Mouse (Mus musculus) heart, embryonic 12.5 days (tissue): Measurements from ENCODE around the gene Nup210. TPM values are rescaled to one million over a fixed set of nuclear protein-coding genes. Genes with fewer than 3 reads are reported as not detected.
"Not testable (repeated sequence)": the region's sequence is repeated elsewhere in the genome, so short reads cannot be mapped to it uniquely, and the experiment has no call there.

Source experiments
- ATAC-seq: fragments of 200-750 bp; cut with Nextera tagmentation; 2 replicates; pipeline ENCODE4 v1.8.0; 2017; ENCODE audit warnings: moderate TSS enrichment, moderate library complexity; ENCODE audit not compliant: insufficient number of reproducible peaks, low FRiP score
- H3K27ac ChIP-seq: fragments of 300-500 bp; sonication (generic); 2 replicates; pipeline ENCODE4 v1.5.1; 2016; ENCODE audit warnings: mild to moderate bottlenecking, moderate library complexity; ENCODE audit not compliant: poor library complexity, severe bottlenecking
- H3K27me3 ChIP-seq: fragments of 300-500 bp; sonication (generic); replicated peaks from 2 replicates; pipeline ENCODE4 v1.6.1; 2016; ENCODE audit warnings: mild to moderate bottlenecking, moderate library complexity
- H3K36me3 ChIP-seq: fragments of 300-500 bp; sonication (generic); 2 replicates; pipeline ENCODE4 v1.6.1; 2016; ENCODE audit warnings: mild to moderate bottlenecking, moderate library complexity
- H3K4me1 ChIP-seq: fragments of 300-500 bp; sonication (generic); replicated peaks from 2 replicates; pipeline ENCODE4 v1.6.1; 2016; ENCODE audit warnings: mild to moderate bottlenecking
- H3K4me2 ChIP-seq: fragments of 300-500 bp; sonication (generic); 2 replicates; pipeline ENCODE4 v1.6.1; 2016; ENCODE audit warnings: mild to moderate bottlenecking, moderate library complexity
- H3K4me3 ChIP-seq: fragments of 300-500 bp; sonication (generic); 2 replicates; pipeline ENCODE4 v1.5.1; 2016; ENCODE audit warnings: mild to moderate bottlenecking
- H3K9ac ChIP-seq: fragments of 300-500 bp; sonication (generic); 2 replicates; pipeline ENCODE4 v1.6.1; 2016; ENCODE audit warnings: mild to moderate bottlenecking, moderate library complexity
- H3K9me3 ChIP-seq: fragments of 300-500 bp; sonication (generic); replicated peaks from 2 replicates; pipeline ENCODE4 v1.6.1; 2016; ENCODE audit warnings: mild to moderate bottlenecking, moderate library complexity
- WGBS: fragments of 180-500 bp; shearing (Covaris S2); methylation state at CpG from one replicate; pipeline ENCODE4 v1.1.7; 2016; 5-methylcytosine and 5-hydroxymethylcytosine counted together
- polyA plus RNA-seq: library from polyadenylated mRNA; unstranded; fragments of >200 nt; fragmentation: Nextera tagmentation; extraction: Ambion mirVana; gene quantifications from 2 replicates; pipeline ENCODE4 v1.2.1, GENCODE M21; 2016

The Nup210 gene
- polyA plus RNA-seq, 1 experiment from 2014 or later: 11.2 TPM

GRCm38 (mm10) chr6:91104765-91105399 lies 11.7 kb downstream of the Nup210 start:
- whole genome bisulfite sequencing: 60% methylated on average over 3 of the region's 3 CpGs
- Histone ChIP-seq H3K9me3 (no peaks in the 10 kb centered on the region), H3K4me2 (no peak overlapping the region), H3K9ac (no peak overlapping the region), H3K27ac (no peak overlapping the region), H3K4me1 (peaks cover 15% of the 10 kb centered on the region), H3K4me3 (no peak overlapping the region), H3K27me3 (no peaks in the 10 kb centered on the region), H3K36me3 (no peaks in the 10 kb centered on the region)
- ATAC-seq: 0 out of 2 replicates have a peak, but pooled peaks have one; percentile 40

GRCm38 (mm10) chr6:91103421-91103820 lies 13.2 kb downstream of the Nup210 start:
- peaks cover 15% of the 10 kb centered on the region for H3K4me1 ChIP-seq
- WGBS: 81% methylated on average over 1 of the region's 1 CpGs
- H3K36me3 ChIP-seq, H3K27me3 ChIP-seq, H3K9me3 ChIP-seq, ATAC-seq, H3K4me3 ChIP-seq, H3K9ac ChIP-seq, H3K27ac ChIP-seq, H3K4me2 ChIP-seq: not testable (repeated sequence)

DNA sequence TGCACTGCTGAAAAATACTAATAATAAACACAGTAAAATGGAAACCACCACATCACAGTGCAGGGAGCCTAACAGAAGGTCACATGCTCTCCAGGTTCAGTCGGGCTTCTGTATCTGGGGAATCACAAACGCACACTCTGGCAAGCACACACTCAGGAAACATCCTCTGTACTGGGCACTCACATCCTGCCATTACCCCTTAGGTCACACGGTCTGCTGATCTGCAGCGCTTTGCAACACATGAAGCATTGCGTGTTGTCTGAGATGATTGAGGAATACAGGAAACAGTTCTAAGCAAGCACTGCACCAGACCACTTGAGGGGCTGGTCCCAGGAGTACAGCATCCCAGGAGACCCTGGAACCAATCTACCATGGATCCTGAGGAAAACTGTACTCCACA lies 16.0 kb downstream of the Nup210 start:
- Histone ChIP-seq H3K4me3 (no peak overlapping the region), H3K36me3 (peaks cover 10% of the 10 kb centered on the region), H3K27me3 (no peaks in the 10 kb centered on the region), H3K9me3 (no peaks in the 10 kb centered on the region), H3K27ac (no peak overlapping the region), H3K4me2 (no peak overlapping the region), H3K9ac (no peak overlapping the region), H3K4me1 (peaks cover 15% of the 10 kb centered on the region)
- ATAC-seq: no peak
- 83% methylated on average over 5 of the region's 5 CpGs for WGBS

GRCm38 (mm10) chr6:91097879-91098278 lies 18.8 kb downstream of the Nup210 start:
- no peak for ATAC-seq
- H3K27me3 ChIP-seq: no peaks in the 10 kb centered on the region

GRCm38 (mm10) chr6:91095072-91095601 lies 21.5 kb downstream of the Nup210 start:
- peaks cover 23% of the 10 kb centered on the region for H3K36me3 ChIP-seq
- 83% methylated on average over 2 of the region's 2 CpGs for WGBS
- no peak overlapping the region for H3K27ac ChIP-seq
- no peak overlapping the region for H3K9ac ChIP-seq
- H3K27me3 ChIP-seq: no peaks in the 10 kb centered on the region
- peaks cover 6% of the 10 kb centered on the region; the same call in 1 of the 2 replicates for H3K9me3 ChIP-seq
- no peak overlapping the region for H3K4me3 ChIP-seq
- no peak overlapping the region for H3K4me2 ChIP-seq
- ATAC-seq: no peak
- H3K4me1 ChIP-seq: no peaks in the 10 kb centered on the region

More at GRCm38 (mm10) chr6:91097879-91098278, 18.8 kb downstream of the Nup210 start:
- 92% methylated on average over 3 of the region's 3 CpGs for WGBS
- Histone ChIP-seq H3K4me2 (no peak overlapping the region), H3K36me3 (peaks cover 23% of the 10 kb centered on the region), H3K4me1 (no peaks in the 10 kb centered on the region), H3K27ac (no peak overlapping the region), H3K9ac (no peak overlapping the region), H3K4me3 (no peak overlapping the region), H3K9me3 (peaks cover 6% of the 10 kb centered on the region; the same call in 1 of the 2 replicates)

GRCm38 (mm10) chr6:91092216-91092899 lies 24.3 kb downstream of the Nup210 start:
- H3K27ac ChIP-seq: no peak overlapping the region
- H3K9me3 ChIP-seq: peaks cover 6% of the 10 kb centered on the region; the same call in 1 of the 2 replicates
- peaks cover 24% of the 10 kb centered on the region for H3K36me3 ChIP-seq
- no peak overlapping the region for H3K9ac ChIP-seq
- no peaks in the 10 kb centered on the region for H3K27me3 ChIP-seq
- no peak overlapping the region for H3K4me3 ChIP-seq
- H3K4me2 ChIP-seq: no peak overlapping the region
- 80% methylated on average over 10 of the region's 10 CpGs for WGBS
- H3K4me1 ChIP-seq: no peaks in the 10 kb centered on the region
- ATAC-seq: no peak

GRCm38 (mm10) chr6:91085114-91085892 lies 31.3 kb downstream of the Nup210 start:
- H3K27me3 ChIP-seq: no peaks in the 10 kb centered on the region
- no peak overlapping the region for H3K9ac ChIP-seq
- no peak overlapping the region for H3K27ac ChIP-seq
- no peaks in the 10 kb centered on the region for H3K4me1 ChIP-seq
- WGBS: 74% methylated on average over 5 of the region's 5 CpGs
- no peak for ATAC-seq
- no peak overlapping the region for H3K4me2 ChIP-seq
- H3K9me3 ChIP-seq: no peaks in the 10 kb centered on the region
- H3K36me3 ChIP-seq: peaks cover 26% of the 10 kb centered on the region
- no peak overlapping the region for H3K4me3 ChIP-seq

GRCm38 (mm10) chr6:91080033-91080432 lies 36.6 kb downstream of the Nup210 start:
- Histone ChIP-seq H3K9ac (no peak overlapping the region), H3K4me2 (no peak overlapping the region), H3K4me3 (no peak overlapping the region), H3K27ac (no peak overlapping the region), H3K36me3 (peaks cover 4% of the 10 kb centered on the region; the same call in 1 of the 2 replicates), H3K4me1 (peaks cover 18% of the 10 kb centered on the region), H3K27me3 (no peaks in the 10 kb centered on the region), H3K9me3 (0 out of 2 replicates have a peak, but pooled peaks cover 2% of the 10 kb centered on the region)
- no peak for ATAC-seq
- WGBS: 30% methylated on average over 1 of the region's 1 CpGs

GRCm38 (mm10) chr6:91076249-91076648 lies 40.4 kb downstream of the Nup210 start:
- Histone ChIP-seq H3K27ac (peak overlapping the region; percentile 82), H3K9ac (no peak overlapping the region), H3K36me3 (peaks cover 16% of the 10 kb centered on the region), H3K27me3 (no peaks in the 10 kb centered on the region), H3K4me2 (peak overlapping the region; percentile 27; the same call in 1 of the 2 replicates), H3K4me3 (no peak overlapping the region), H3K4me1 (peaks cover 18% of the 10 kb centered on the region), H3K9me3 (peaks cover 12% of the 10 kb centered on the region)
- WGBS: 34% methylated on average over 9 of the region's 9 CpGs
- peak; percentile 83 for ATAC-seq

GRCm38 (mm10) chr6:91068511-91068910 lies 48.1 kb downstream of the Nup210 start:
- H3K4me3 ChIP-seq: no peak overlapping the region
- no peak overlapping the region for H3K9ac ChIP-seq
- no peak overlapping the region for H3K4me2 ChIP-seq
- peaks cover 10% of the 10 kb centered on the region for H3K9me3 ChIP-seq
- 0 out of 2 replicates have a peak, but pooled peaks cover 3% of the 10 kb centered on the region for H3K27me3 ChIP-seq
- no peak overlapping the region for H3K27ac ChIP-seq
- peaks cover 10% of the 10 kb centered on the region; the same call in 1 of the 2 replicates for H3K4me1 ChIP-seq
- WGBS: 46% methylated on average over 1 of the region's 1 CpGs
- no peak for ATAC-seq
- H3K36me3 ChIP-seq: peaks cover 17% of the 10 kb centered on the region
